Mouse (Mus musculus) neutrophil, adult 65 days (primary cell): Measurements from ENCODE around the gene Ubn1. TPM values are rescaled to one million over a fixed set of nuclear protein-coding genes. Genes with fewer than 3 reads are reported as not detected.

ENCODE experiments used
- total RNA-seq: library from RNA; stranded (reverse); gene quantifications from 2 replicates; pipeline ENCODE4 v1.2.4, GENCODE M21; 2023

Gene Ubn1
- 98.3 and 148 TPM in 2 replicates for total RNA-seq

DNA sequence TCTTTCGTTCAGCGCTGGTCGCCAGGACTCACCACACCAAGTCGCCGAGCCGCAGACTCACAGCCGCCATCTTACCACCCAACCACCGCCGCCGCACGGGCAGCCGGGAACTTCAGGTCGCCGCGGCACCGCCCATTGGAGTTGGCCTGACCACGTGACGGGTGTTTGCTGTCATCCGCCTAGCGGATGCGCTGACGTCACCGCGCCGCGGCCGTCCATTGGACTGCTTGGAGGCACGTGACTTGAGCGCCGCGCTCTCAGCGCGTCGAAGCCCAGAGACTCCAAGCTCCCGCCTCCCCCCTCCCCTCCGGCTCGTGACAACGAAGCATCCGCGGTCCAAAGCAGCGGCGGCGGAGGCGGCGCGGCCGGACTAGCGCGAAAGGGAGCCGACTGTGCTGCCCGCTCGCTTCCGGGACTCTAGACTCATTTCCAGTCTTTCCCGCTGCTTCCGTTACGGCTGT, at the start of gene Ubn1, which contains the start of gene Glyr1:
Ubn1 (plus strand) TSS at position 284 of the 461 bp plus-strand sequence.
Glyr1 (minus strand) TSS at position 90 of the 461 bp plus-strand sequence.

DNA sequence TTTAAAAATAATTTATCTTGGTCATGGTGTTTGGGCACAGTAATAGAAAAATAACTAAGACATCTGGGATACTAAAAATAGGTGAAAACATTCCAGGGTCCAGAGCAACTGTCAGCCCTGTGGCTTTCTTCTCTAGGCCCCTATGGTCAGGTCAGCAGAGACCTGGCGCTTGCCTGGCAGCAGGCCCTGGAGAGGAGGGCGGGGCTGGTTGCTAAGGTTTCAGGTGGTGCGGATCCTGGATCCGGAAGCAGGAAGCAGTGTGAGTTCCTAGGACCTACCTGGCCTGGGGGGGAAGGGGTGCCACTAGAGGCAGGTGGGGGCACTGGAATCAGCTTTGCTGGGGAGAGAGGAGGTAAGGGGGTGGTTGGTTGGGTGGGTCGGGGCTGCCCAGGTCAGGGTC, 42.8 kb upstream of the Ubn1 start, which contains the start of gene Smim22:
Smim22 (plus strand) TSS at position 222 of the 400 bp plus-strand sequence.

DNA sequence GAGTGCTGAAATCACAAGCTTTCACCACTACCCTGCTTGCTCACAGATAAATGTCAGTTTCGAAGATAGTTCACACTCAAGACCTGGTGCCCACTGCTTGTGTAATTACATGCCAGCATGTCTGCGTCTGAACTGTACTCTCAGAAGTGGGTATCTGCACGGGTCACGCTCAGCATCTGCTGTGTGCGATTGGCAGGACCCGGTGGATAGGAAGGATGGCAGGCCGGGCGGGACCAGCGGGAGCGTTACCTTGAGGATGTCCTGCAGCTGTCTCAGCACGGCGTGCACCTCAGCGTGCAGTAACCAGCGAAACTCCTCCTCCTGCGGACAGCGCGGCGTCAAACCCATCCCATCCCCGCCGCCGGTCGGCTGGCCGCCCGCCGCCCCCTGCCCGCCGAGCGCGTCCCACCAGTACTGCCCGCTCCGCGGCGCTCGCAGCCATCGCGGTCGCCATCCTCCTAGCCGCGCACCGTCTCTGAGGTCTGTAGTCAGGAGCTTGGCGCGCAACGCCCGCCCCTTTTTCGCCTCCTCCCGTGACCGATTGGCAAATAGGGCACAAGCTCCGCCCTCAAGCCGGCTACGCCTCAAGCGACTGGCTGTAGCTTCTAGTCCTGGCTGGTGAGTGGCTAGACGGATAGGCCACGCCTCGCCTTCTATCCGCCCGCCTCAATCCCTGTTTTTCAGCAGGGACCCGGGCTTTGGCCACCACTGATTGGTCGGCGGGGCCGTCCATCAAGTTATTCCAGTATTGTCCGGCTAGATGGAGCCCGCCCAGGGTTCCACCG, 36.6 kb upstream of the Ubn1 start, which contains the start of gene Rogdi:
Rogdi (minus strand) TSS at position 500 of the 785 bp plus-strand sequence.

DNA sequence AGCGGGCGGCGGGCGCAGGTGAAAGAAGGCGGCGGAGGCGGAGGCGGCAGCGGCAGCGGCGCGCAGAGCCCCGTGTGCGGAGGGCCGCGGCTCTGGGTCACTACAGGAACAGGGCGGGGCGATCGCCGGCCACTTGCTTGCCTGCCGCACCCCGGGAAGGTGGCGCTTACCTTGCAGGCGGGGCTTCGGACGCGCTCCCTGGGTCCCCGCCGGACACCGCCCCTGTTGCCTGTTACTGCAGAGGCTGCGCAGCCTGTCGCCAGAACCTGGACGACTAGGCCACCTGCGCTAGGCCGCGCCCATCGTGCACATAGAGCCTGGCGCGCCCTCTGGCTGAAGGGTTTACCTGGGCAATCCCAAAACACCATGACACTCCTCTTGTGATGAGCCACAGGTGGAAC, 82.5 kb downstream of the Ubn1 start, which contains the start of gene Ppl:
Ppl (minus strand) TSS at position 21 of the 401 bp plus-strand sequence.

Other genes starting within 250 kb of the Ubn1 start
- not detected in 2 replicates for gene 4930562C15Rik, start 214.6 kb upstream of the Ubn1 start, total RNA-seq
- 53.8 and 60.0 TPM in 2 replicates for gene Ubald1, start 169.7 kb upstream of the Ubn1 start, total RNA-seq
- gene Mgrn1, start 163.8 kb upstream of the Ubn1 start, total RNA-seq = 55.0 and 72.6 TPM in 2 replicates
- 24.3 and 26.9 TPM in 2 replicates for gene Nudt16l1, start 111.3 kb upstream of the Ubn1 start, total RNA-seq
- 50.7 and 64.6 TPM in 2 replicates for gene Anks3, start 85.9 kb upstream of the Ubn1 start, total RNA-seq
- gene Sept12, start 52.2 kb upstream of the Ubn1 start, total RNA-seq = not detected in 2 replicates
- not detected in 2 replicates for gene Smim22, start 42.8 kb upstream of the Ubn1 start, total RNA-seq
- gene Rogdi, start 36.5 kb upstream of the Ubn1 start, total RNA-seq = 251 and 261 TPM in 2 replicates
- gene Glyr1, start 194 bp upstream of the Ubn1 start, total RNA-seq = 168 and 226 TPM in 2 replicates
- gene Ppl, start 82.4 kb downstream of the Ubn1 start, total RNA-seq = 0.16 and 0.29 TPM in 2 replicates
- not detected in 2 replicates for gene Sec14l5, start 97.1 kb downstream of the Ubn1 start, total RNA-seq
- 24.5 and 29.6 TPM in 2 replicates for gene Nagpa, start 154.0 kb downstream of the Ubn1 start, total RNA-seq
- gene AU021092, start 172.2 kb downstream of the Ubn1 start, total RNA-seq = not detected in 2 replicates
- gene Alg1, start 183.6 kb downstream of the Ubn1 start, total RNA-seq = 11.8 and 15.2 TPM in 2 replicates
- gene Eef2kmt, start 205.9 kb downstream of the Ubn1 start, total RNA-seq = 2.9 and 3.3 TPM in 2 replicates